Mouse (Mus musculus) thymus, postnatal 0 days (tissue): ENCODE data around the gene Eps8l3. TPM values are rescaled to one million over a fixed set of nuclear protein-coding genes. Genes with fewer than 3 reads are reported as not detected.
A peak's percentile ranks its signal among the peaks of the same experiment; 100 is the strongest.

ENCODE experiments used
- DNase-seq: peaks from one replicate; pipeline ENCODE4 v3.0.0-alpha.2; 2015; ENCODE audit warnings: low spot score
- polyA plus RNA-seq: library from polyadenylated mRNA; unstranded; fragments of >200 nt; fragmentation: Nextera tagmentation; extraction: Ambion mirVana; gene quantifications from 2 replicates; pipeline ENCODE4 v1.2.1, GENCODE M21; 2015

Gene Eps8l3
- polyA plus RNA-seq, 1 experiment from 2014 or later = 0.13 TPM

- DNase-seq = no peak
Measured at GRCm38 (mm10) chr3:107895720-107896569, 18.9 kb downstream of the Eps8l3 start, which contains the start of gene Gstm5. Gene Gstm5, plus strand, starts transcription at chr3:107895821.

GRCm38 (mm10) chr3:107898691-107899090, 21.7 kb downstream of the Eps8l3 start:
- DNase-seq = no peak

DNA sequence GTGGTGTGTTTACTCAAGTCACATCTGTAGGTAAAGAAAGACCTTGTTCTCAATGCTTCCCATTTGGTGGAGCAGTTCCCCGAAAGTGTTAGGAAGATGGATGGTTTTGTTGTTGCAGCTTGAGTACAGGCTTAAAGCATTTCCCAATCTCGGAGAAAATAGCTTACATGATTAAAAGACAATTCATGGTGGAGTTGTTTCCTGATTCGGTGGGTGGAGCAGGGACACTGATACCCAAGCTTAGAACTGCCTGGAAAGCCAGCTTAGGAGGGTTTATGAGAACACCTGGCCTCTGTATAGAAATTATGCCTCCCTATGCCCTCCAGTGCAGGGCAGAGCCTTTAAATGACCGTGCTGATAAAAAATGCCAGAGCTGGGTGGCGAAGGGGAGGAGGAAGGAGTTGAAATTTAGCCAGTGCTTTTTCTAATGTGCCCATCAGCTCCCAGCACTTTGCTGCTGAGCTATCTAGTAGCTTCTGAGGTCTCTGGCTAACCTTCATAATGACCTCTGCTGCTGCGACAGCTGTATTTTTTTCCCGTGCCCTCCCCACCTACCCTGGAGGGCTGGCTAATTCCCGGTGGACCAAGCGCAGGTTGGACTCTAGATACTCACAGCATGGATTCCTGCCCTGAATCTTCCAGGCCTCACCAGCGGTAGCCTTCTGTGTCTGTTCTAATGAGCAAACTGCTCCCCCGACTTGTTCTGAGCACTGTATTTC, 24.1 kb downstream of the Eps8l3 start:
- no peak for DNase-seq

GRCm38 (mm10) chr3:107905942-107906341, 28.9 kb downstream of the Eps8l3 start:
- DNase-seq = no peak

GRCm38 (mm10) chr3:107916674-107917073, 39.6 kb downstream of the Eps8l3 start:
- no peak for DNase-seq

DNA sequence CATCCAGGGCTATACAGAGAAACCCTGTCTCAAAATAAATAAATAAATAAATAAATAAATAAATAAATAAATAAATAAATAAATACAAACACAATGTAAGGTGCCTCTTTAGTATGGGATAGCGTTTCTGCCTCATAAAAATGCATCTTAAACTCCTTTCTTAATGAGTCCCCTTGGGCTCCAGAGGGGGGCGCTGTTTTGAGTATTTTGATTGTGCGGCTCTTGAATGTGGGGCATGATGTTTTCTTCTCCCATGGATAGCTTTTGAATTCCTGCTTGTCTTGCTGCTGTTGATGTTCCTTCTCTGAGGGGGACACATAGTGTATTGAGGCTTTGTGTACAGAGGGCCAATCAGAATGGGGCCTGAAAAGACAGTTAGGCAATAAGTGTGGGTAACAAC, 40.1 kb downstream of the Eps8l3 start:
- no peak for DNase-seq

GRCm38 (mm10) chr3:107917783-107918408, 40.9 kb downstream of the Eps8l3 start:
- DNase-seq = peak; percentile 53

DNA sequence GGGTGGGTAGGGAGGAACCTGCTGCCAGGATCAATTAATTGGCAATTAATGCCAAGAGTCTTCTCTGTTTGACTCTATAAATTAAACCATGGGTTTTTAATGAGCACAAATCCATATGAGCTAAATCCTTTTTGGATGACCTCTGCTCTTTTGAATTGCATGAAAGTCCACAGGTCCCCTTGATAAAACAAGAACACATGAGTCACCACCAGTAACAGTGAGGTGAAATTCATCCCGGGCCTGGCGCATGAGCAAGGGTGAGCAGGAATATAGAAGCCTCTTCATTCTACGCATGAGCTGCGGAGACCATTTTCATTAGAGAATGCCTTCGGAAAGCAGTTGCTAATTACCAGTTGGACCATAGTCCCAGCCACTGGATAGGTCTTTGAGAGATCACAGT, 43.3 kb downstream of the Eps8l3 start:
- no peak for DNase-seq

DNA sequence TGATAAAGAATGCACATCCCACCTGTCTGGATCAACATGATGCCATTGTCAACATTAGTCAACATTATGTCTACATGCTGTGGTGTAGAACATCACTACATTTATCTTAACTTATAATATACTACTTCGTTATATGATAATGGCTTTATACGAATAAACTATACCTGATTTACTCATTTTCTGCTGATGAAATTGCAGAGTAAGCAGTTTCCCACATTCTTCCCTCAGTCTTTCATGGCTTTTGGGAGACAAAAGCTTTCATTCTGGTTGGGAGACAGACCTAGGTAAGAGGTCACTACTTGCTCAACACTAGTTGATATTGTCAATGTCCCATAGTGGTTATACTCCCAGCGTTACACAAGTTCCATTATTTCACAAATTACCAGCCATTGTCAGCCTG, 48.3 kb downstream of the Eps8l3 start:
- DNase-seq = no peak

DNA sequence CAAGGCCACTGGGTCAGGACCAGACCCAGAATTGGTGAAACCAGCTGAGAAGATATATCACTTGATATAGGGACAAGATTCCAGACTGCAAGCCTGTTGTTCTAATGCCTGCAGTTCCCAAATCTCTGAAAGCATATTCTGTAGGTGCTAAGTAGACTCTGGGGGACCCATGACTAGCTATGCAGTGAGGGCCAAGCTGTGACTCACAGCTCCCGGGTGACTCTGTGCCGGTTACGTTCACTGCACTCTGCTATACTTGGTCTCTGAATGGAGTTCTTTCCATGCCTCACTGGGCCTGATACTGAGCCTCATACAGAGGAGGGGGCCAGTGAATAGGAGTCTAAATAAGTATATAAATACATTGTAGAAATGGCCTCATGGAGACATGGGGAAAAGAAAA, 50.8 kb downstream of the Eps8l3 start:
- DNase-seq = no peak

DNA sequence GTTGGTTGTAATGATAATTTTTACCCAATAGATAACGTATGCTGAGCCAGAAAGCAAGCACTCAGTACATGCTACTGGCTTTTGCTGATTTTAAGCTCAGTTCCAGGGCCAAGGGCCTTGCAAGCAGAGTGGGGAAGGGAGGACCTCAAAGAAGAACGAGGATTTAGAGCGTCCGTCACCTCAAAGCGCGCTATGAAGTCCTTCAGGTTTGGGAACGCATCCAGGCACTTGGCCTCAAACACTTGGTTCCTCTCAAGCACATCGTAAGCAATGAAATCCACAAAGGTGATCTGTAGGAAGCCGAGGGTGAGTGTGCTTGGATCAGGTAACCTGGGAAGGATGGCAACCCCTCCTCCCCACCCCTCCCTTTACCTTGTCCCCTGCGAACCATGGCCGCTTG, 51.7 kb downstream of the Eps8l3 start:
- DNase-seq = no peak

DNA sequence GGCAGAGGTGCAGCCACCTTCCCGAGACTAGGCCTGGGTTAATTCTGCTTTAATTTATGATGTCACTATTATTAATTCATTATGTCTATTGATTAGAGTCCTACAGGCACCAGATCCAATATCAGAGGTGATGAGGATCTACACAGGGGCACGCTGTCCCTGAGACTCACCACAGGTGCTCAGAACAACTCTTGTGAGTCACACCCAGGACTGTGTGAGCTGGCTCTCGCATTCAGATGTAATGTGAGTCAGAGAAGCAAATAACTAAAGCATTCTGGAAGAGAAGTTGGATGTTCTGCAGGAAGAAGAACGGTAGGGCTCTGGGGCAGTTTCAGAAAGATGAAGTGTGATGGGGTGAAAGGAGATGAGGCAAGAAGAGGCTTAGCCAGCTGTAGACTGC, 52.2 kb downstream of the Eps8l3 start:
- no peak for DNase-seq

DNA sequence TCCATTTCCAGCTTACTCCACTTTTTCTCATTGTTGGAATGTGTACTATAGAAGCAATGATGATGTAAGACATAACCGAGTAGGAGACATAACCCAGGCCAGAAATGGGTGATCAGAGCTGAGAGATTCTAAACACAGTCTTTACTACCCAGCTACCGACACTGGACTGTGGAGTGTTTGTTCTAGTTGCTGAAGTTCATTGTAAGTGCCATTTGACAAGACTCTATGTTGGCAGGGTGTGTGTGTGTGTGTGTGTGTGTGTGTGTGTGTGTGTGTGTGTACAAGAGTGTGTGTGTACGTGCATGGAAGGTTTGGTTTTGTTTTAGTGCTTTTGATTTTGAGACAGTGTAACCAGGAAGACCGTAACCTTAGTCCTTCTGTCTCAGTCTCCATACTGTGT, 52.7 kb downstream of the Eps8l3 start:
- no peak for DNase-seq

GRCm38 (mm10) chr3:107931134-107931533, 54.1 kb downstream of the Eps8l3 start:
- no peak for DNase-seq

DNA sequence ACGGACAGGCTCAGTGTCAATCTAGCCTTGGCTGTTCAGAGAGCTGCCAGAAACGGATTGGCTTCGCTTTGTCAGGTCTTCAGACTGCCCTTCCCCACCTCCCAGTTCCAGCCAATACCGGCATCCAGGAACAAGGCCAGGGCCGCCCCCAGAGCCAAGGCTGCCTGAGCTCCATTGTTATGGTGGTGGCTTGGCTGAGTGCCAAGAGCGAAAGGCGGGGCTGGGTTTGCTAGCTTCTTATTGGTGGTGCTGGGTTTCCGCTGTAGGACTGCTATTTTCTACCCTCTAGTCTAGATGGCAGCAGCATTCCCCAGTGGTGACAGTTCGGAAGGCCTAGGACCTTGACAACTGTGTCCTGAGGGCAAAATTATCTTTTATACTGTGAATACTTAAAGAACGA, 54.6 kb downstream of the Eps8l3 start, which contains the start of gene Gstm7:
Gene Gstm7, minus strand, starts transcription at position 148 of the 400 bp plus-strand sequence.
- peak; percentile 71 for DNase-seq

- no peak for DNase-seq
Measured at GRCm38 (mm10) chr3:107932128-107932527, 55.1 kb downstream of the Eps8l3 start.

GRCm38 (mm10) chr3:107935268-107935667, 58.2 kb downstream of the Eps8l3 start:
- no peak for DNase-seq

- DNase-seq = no peak
Measured at GRCm38 (mm10) chr3:107935888-107936287, 58.9 kb downstream of the Eps8l3 start.

DNA sequence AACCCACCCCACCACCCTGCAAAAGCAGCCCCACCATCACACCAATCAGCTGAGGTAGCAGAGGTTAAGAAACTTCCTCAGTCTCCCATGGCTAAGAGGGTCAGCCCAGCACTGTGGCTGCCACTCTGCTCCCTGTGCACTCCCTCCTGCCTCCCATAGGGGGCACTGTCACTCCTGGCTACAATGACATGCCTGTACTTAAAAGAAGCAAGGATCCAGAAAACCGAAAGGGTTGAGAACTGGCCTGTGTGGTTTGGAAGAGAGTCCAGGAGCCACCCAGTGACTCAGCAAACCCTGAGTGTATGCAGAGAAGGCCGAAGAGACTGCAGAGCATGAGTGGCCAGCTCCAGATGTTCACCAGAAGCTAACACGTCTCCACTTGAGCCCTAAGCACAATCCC, 62.4 kb downstream of the Eps8l3 start:
- peak; percentile 47 for DNase-seq

- no peak for DNase-seq
Measured at GRCm38 (mm10) chr3:107939830-107940229, 62.8 kb downstream of the Eps8l3 start.

GRCm38 (mm10) chr3:107940524-107940923, 63.5 kb downstream of the Eps8l3 start:
- DNase-seq = no peak

- no peak for DNase-seq
Measured at GRCm38 (mm10) chr3:107941261-107941660, 64.2 kb downstream of the Eps8l3 start.
